Mouse (Mus musculus) limb, embryonic 13.5 days (tissue): ENCODE data around the gene Hoxc5. TPM values are rescaled to one million over a fixed set of nuclear protein-coding genes. Genes with fewer than 3 reads are reported as not detected.
A peak's percentile ranks its signal among the peaks of the same experiment; 100 is the strongest.

Experiments used
- ATAC-seq: fragments of 200-750 bp; cut with Nextera tagmentation; 2 replicates; pipeline ENCODE4 v1.8.0; 2017; ENCODE audit warnings: low read depth, moderate number of reproducible peaks, moderate TSS enrichment; ENCODE audit not compliant: low FRiP score
- H3K27ac ChIP-seq: fragments of 300-500 bp; sonication (generic); 2 replicates; pipeline ENCODE4 v1.5.1; 2015; ENCODE audit warnings: inconsistent platforms, mild to moderate bottlenecking, moderate library complexity
- H3K27me3 ChIP-seq: fragments of 300-500 bp; sonication (generic); 2 replicates; pipeline ENCODE4 v1.6.1; 2015; ENCODE audit warnings: mild to moderate bottlenecking, inconsistent platforms
- H3K36me3 ChIP-seq: fragments of 300-500 bp; sonication (generic); 2 replicates; pipeline ENCODE4 v1.6.1; 2015; ENCODE audit warnings: inconsistent platforms, mild to moderate bottlenecking, moderate library complexity
- H3K4me1 ChIP-seq: fragments of 300-500 bp; sonication (generic); 2 replicates; pipeline ENCODE4 v1.6.1; 2015; ENCODE audit warnings: inconsistent platforms
- H3K4me2 ChIP-seq: fragments of 300-500 bp; sonication (generic); replicated peaks from 2 replicates; pipeline ENCODE4 v1.6.1; 2015; ENCODE audit warnings: inconsistent platforms, mild to moderate bottlenecking, moderate library complexity
- H3K4me3 ChIP-seq: fragments of 300-500 bp; sonication (generic); 2 replicates; pipeline ENCODE4 v1.5.1; 2015; ENCODE audit warnings: moderate library complexity, mild to moderate bottlenecking, inconsistent platforms
- H3K9ac ChIP-seq: fragments of 300-500 bp; sonication (generic); 2 replicates; pipeline ENCODE4 v1.6.1; 2015; ENCODE audit warnings: mild to moderate bottlenecking, inconsistent platforms
- H3K9me3 ChIP-seq: fragments of 300-500 bp; sonication (generic); 2 replicates; pipeline ENCODE4 v1.6.1; 2016; ENCODE audit warnings: inconsistent platforms
- WGBS: fragments of 180-500 bp; shearing (Covaris S2); methylation state at CpG from one replicate; pipeline ENCODE4 v1.1.7; 2015; 5-methylcytosine and 5-hydroxymethylcytosine counted together
- polyA plus RNA-seq: library from polyadenylated mRNA; unstranded; fragments of >200 nt; fragmentation: Nextera tagmentation; extraction: Ambion mirVana; gene quantifications from 2 replicates; pipeline ENCODE4 v1.2.1, GENCODE M21; 2015

The Hoxc5 gene
- polyA plus RNA-seq, 1 experiment from 2014 or later, result 5.2 TPM

DNA sequence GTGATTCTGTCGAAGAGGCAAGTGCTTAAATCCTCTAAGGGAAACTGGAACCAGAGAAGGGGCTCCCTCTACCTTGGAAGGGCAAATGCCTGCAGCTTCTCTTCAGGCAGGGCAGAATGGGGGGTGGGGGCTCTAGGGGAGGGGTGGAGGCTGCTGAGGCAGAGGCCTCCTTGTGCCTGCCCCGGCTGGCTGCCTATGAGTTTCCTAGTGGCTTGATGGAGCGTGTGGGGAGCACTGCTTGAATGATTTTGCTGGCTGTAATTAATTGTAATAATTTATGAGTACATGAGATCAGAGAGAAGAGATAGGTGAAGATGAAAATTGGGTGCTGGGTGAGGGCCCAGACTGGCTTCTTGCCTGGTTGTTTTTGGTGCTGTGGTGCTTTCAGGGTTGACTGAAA is 17.7 kb downstream of the Hoxc5 start:
- Histone ChIP-seq H3K27ac (no peak overlapping the region), H3K9me3 (no peaks in the 10 kb centered on the region), H3K27me3 (peaks cover 99% of the 10 kb centered on the region), H3K4me3 (no peak overlapping the region), H3K4me1 (peaks cover 27% of the 10 kb centered on the region), H3K36me3 (no peaks in the 10 kb centered on the region), H3K9ac (no peak overlapping the region), H3K4me2 (no peak overlapping the region)
- WGBS, result 35% methylated on average over 3 of the region's 3 CpGs
- ATAC-seq, result no peak

DNA sequence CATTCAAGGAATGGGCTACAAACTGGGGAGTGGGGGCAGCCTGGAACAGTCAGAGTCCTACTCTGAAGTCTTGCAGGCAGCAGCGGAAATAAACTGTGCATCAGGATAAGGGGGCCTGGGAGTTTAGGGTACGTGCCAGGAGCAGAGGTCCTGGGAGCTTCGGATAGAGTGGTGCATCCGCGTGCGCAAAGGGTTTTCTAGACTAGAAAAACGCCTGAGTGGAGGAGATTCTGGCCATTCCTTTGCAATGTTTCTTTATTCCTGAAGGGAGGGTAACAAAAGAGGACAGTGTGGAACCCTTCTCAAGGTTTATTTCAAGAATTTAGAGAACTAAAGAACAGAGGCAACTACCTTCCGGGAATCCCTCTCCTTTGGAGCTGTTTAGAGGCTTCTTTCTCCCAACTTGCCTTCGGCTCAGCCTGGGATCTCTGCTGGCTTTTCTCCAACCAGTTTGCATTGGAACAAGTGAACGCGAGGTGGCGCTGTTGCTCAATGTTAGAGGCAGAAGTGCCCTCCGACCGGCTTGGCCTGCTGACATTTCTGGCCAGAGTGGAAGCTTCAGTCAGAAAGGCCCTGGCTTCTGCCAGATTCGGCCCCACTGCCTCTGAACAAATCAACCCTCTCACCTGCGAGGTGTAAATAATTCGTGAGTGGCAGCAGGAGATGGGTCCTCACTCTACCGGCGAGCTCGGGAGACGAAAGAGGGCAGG is 20.0 kb downstream of the Hoxc5 start:
- Histone ChIP-seq H3K27ac (no peak overlapping the region), H3K9ac (no peak overlapping the region), H3K36me3 (no peaks in the 10 kb centered on the region), H3K4me1 (peaks cover 16% of the 10 kb centered on the region), H3K4me3 (no peak overlapping the region), H3K4me2 (no peak overlapping the region), H3K27me3 (peaks cover 99% of the 10 kb centered on the region), H3K9me3 (no peaks in the 10 kb centered on the region)
- ATAC-seq, result no peak
- 7% methylated on average over 21 of the region's 21 CpGs for WGBS

DNA sequence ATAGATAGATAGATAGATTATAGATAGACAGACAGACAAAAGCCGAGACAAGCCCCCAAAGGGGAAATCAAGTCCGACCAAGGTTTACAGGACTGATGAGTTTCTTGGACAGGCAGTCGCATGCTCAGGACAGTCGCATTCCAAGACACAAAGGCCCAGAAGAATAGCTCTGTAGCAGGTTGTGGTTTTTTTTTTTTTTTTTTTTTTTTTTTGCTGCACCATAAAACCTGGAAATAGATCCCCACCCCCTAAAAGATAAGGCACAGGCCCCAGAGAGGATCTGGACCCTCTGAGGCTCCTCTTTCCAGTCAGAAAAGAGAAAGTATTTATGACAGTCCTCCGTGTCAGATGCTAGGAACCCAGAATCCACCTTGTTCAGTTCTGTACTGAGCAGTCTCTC is 20.8 kb downstream of the Hoxc5 start:
- WGBS, result 38% methylated on average over 5 of the region's 5 CpGs
- Histone ChIP-seq H3K27me3 (peaks cover 99% of the 10 kb centered on the region), H3K9ac (no peak overlapping the region), H3K9me3 (no peaks in the 10 kb centered on the region), H3K4me3 (no peak overlapping the region), H3K27ac (no peak overlapping the region), H3K4me2 (no peak overlapping the region), H3K36me3 (no peaks in the 10 kb centered on the region), H3K4me1 (peaks cover 13% of the 10 kb centered on the region)
- ATAC-seq, result no peak

DNA sequence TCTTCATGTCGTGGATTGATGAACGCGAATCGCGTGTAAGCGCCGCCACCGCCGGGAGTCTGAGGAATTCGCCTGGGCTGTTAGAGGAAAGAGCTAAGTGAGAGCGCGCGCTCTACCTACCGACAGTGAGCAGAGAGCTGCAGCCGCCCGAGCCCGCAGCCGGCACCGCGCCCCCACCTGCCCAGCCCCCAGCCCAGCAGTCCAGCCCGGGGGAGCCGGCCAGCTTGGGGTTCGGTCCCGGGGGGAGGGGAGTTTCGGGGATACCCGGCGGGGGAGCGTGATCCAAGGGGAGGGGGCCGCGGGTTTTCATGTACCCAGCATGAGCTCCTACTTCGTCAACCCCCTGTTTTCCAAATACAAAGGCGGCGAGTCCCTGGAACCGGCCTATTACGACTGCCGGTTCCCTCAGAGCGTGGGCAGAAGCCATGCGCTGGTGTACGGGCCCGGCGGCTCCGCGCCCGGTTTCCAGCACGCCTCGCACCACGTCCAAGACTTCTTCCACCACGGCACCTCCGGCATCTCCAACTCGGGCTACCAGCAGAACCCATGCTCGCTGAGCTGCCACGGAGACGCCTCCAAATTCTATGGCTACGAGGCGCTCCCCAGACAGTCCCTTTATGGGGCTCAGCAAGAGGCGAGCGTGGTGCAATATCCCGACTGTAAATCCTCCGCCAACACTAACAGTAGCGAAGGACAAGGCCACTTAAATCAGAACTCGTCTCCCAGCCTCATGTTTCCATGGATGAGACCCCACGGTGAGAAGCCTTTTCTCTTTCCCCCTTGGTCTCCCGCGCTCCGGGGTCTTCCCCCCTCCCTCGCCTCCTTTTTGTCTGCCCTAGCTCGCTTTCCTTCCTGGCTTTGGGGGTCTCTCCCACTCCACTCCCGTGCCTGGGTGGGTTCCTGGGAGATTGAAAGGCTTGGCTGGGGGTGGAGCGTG is 23.5 kb downstream of the Hoxc5 start, which contains the start of gene Hoxc8:
Hoxc8 (plus strand) TSS at position 147 of the 937 bp plus-strand sequence.
- ATAC-seq, result no peak; the same call in 1 of the 2 replicates
- H3K4me2 ChIP-seq, result peak within 1 kb of the TSS; percentile 65
- H3K36me3 ChIP-seq, result no peaks in the 10 kb centered on the region
- H3K9ac ChIP-seq, result peak within 1 kb of the TSS; percentile 57
- H3K4me3 ChIP-seq, result peak within 1 kb of the TSS; percentile 36
- H3K27me3 ChIP-seq, result peaks cover 94% of the 10 kb centered on the region
- H3K27ac ChIP-seq, result no peak within 1 kb of the TSS
- H3K9me3 ChIP-seq, result no peaks in the 10 kb centered on the region
- WGBS, result 4% methylated on average over 69 of the region's 69 CpGs
- H3K4me1 ChIP-seq, result peaks cover 7% of the 10 kb centered on the region

DNA sequence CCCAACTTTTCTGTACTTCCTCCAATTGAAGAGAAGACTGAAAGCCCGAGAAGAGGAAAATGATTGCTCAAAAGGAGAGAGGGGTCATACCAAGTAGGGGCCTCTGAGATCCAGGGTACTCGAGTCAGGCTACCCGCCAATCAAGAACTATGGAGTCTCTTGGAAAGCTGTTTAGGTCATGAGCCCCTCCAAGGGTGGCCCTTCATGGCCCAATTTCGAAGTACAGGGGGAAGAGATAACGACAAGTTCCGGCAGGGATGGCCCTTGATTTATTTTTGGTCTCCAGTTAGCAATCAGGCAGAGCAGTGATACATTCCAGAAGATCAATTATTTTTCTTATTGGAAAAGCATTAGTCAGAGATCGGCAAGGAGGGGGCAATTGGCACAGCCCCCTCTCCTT is 24.5 kb downstream of the Hoxc5 start:
- H3K4me2 ChIP-seq, result peak overlapping the region; percentile 65; the same call in 1 of the 2 replicates

DNA sequence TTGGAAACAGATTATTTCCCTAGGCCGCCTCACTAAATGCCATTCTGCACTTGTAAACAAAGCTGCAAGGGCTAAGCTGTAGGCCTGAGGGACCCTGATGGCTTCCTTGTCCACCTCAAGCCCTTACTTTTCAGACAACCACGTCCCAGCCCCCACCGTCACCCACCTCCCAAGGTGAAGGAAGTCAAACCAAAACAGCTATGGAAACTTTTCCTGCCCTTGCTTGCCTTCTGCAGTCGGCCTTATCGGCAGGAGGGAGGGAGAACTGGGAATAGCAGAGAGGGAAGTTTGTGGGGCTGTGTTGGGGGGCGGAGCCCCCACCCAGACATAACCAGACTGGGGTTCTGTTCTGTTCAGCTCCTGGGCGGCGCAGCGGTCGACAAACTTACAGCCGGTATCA is 25.0 kb downstream of the Hoxc5 start:
- Histone ChIP-seq H3K4me2 (0 out of 2 replicates have a peak overlapping the region, but pooled peaks have one; percentile 12), H3K4me1 (peaks cover 11% of the 10 kb centered on the region), H3K4me3 (no peak overlapping the region), H3K27ac (no peak overlapping the region), H3K27me3 (peaks cover 93% of the 10 kb centered on the region), H3K9ac (no peak overlapping the region), H3K36me3 (no peaks in the 10 kb centered on the region), H3K9me3 (no peaks in the 10 kb centered on the region)
- WGBS, result 15% methylated on average over 11 of the region's 11 CpGs
- ATAC-seq, result no peak

More for the DNA sequence above, 24.5 kb downstream of the Hoxc5 start:
- H3K4me1 ChIP-seq, result peaks cover 11% of the 10 kb centered on the region
- H3K4me3 ChIP-seq, result no peak overlapping the region
- no peaks in the 10 kb centered on the region for H3K36me3 ChIP-seq
- no peaks in the 10 kb centered on the region for H3K9me3 ChIP-seq
- H3K27ac ChIP-seq, result no peak overlapping the region
- H3K9ac ChIP-seq, result no peak overlapping the region
- ATAC-seq, result no peak
- H3K27me3 ChIP-seq, result peaks cover 94% of the 10 kb centered on the region
- 25% methylated on average over 7 of the region's 7 CpGs for WGBS

DNA sequence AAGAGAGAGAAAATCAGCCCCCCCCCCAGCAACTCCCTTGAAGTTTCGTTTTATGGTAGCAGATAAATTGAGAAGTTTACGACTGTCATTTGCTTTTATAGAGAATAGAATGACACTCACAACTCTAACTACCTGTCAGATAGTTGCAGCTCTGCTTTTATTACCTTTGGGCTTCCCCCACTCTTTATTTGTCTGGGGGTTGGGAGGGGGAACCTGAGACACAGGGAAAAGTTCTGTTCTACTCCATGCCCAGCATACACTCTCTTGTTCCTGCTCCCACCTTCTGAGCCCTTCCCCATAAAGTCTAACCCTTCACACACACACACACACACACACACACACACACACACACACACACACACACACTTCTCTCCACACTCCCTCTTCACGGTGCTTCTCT is 25.6 kb downstream of the Hoxc5 start:
- Histone ChIP-seq H3K4me1 (peaks cover 16% of the 10 kb centered on the region), H3K4me2 (no peak overlapping the region), H3K4me3 (no peak overlapping the region), H3K27ac (no peak overlapping the region), H3K36me3 (no peaks in the 10 kb centered on the region), H3K9me3 (no peaks in the 10 kb centered on the region), H3K27me3 (peaks cover 93% of the 10 kb centered on the region), H3K9ac (no peak overlapping the region)
- WGBS, result 15% methylated on average over 3 of the region's 3 CpGs
- no peak for ATAC-seq

DNA sequence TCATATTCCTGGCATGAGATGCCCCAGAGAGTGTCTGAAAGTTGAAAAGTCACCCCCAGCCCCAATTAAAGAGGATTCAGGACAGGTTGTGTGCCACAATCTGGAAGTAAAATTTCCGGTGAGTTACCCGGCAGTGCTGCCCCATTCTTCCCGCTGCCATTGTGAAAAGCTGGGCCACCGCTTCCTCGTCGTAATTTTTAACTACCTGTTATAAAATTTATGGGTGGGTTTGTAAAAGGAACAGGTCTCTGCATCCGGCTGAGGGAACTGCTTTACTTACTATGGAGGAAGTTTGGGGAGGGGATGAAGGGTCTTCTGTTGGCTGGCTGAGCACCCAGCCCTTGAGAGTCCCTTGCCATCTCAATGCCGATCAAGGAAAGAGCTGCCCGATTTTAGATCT is 29.3 kb downstream of the Hoxc5 start:
- Histone ChIP-seq H3K9ac (no peak overlapping the region), H3K4me1 (peaks cover 42% of the 10 kb centered on the region), H3K27me3 (peaks cover 94% of the 10 kb centered on the region), H3K27ac (no peak overlapping the region), H3K4me2 (no peak overlapping the region), H3K4me3 (no peak overlapping the region), H3K9me3 (no peaks in the 10 kb centered on the region), H3K36me3 (no peaks in the 10 kb centered on the region)
- no peak for ATAC-seq
- WGBS, result 6% methylated on average over 9 of the region's 9 CpGs

DNA sequence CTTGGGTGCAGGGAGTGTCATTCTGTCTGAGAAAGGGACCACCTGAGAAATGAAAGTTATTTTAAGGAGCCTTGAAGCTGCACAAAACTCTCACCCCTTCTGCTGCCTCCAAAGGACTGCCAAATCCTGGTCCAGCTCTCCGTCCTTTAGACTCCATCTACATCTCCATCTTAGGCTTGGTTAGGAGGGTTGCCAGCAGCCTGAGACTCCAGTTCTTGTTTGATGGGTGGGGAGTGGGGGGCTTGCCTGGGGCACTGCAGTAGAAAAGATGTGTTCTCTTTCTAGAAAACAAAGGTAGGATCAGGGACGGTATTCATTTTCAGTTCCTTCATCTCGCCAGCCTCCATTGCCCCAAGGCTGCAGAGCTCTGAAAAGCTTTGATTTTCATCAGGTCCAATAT is 30.2 kb downstream of the Hoxc5 start:
- Histone ChIP-seq H3K9ac (no peak overlapping the region), H3K9me3 (no peaks in the 10 kb centered on the region), H3K4me1 (peaks cover 48% of the 10 kb centered on the region), H3K4me2 (peak overlapping the region; percentile 78), H3K4me3 (peak overlapping the region; percentile 50), H3K36me3 (no peaks in the 10 kb centered on the region), H3K27ac (no peak overlapping the region), H3K27me3 (peaks cover 94% of the 10 kb centered on the region)
- ATAC-seq, result no peak
- 5% methylated on average over 3 of the region's 3 CpGs for WGBS

DNA sequence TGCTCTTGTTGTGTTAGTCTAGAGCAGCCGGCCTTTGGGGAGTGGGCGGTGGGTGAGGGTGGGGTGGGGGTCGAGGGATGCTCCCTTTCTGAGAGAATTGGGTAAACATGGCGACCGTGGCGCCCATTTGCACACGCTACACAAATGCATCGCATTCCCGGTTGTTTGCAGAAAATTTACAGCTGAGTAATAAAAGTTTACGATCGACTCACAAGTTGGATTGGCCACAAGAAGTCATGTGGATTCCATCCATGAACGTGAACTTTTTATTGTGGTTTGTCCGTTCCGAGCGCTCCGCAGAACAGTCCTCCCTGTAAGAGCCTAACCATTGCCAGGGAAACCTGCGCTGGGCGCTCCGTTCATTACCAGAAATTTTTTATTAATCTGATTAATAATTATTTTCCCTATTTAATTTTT is 30.7 kb downstream of the Hoxc5 start, which contains the start of gene Hoxc6:
Hoxc6 (plus strand) TSS at position 319 of the 417 bp plus-strand sequence.
- Histone ChIP-seq H3K4me3 (peak within 1 kb of the TSS; percentile 50), H3K4me2 (peak within 1 kb of the TSS; percentile 78), H3K27ac (no peak within 1 kb of the TSS), H3K27me3 (peaks cover 94% of the 10 kb centered on the region), H3K9me3 (no peaks in the 10 kb centered on the region), H3K9ac (peak within 1 kb of the TSS; percentile 60; the same call in 1 of the 2 replicates), H3K36me3 (no peaks in the 10 kb centered on the region), H3K4me1 (peaks cover 52% of the 10 kb centered on the region)
- ATAC-seq, result no peak
- under 1% methylated on average over 19 of the region's 19 CpGs for WGBS

DNA sequence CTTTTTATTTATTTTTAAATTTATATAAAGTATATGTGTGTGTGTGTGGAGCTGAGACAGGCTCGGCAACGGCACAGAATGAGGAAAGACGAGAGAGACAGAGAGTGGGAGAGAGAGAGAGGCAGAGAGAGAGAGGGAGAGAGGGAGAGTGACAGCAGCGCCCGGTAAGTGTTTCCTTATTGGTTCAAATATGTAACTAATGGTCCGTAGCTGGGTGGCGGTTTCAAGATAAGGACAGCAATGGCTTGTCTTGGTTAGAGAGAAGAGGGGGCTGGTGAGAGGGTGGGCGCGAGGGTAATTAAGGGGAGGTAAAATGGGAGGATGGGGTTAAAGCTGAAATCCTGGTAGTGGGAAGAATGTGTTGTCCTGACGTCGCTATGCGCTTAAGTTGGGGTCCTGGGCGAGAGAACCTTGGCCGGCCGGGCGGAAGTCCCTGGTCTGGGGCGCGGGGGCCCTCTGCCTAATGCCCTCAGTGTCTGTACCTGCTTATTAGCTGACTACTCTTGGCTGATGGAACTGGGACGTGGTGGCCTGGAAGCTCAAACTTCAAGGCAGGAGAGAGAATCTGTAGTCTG is 31.5 kb downstream of the Hoxc5 start:
- Histone ChIP-seq H3K9me3 (no peaks in the 10 kb centered on the region), H3K4me2 (peak overlapping the region; percentile 78), H3K4me3 (peak overlapping the region; percentile 50), H3K27ac (no peak overlapping the region), H3K36me3 (no peaks in the 10 kb centered on the region), H3K27me3 (peaks cover 96% of the 10 kb centered on the region), H3K9ac (peak overlapping the region; percentile 60; the same call in 1 of the 2 replicates), H3K4me1 (peaks cover 55% of the 10 kb centered on the region)
- no peak for ATAC-seq
- WGBS, result 1% methylated on average over 19 of the region's 19 CpGs
